Mouse (Mus musculus) gastrocnemius, adult 18-20 months (tissue): ENCODE results near the gene Tbc1d4. TPM values are rescaled to one million over a fixed set of nuclear protein-coding genes. Genes with fewer than 3 reads are reported as not detected.

Source experiments
- DNase-seq: peaks from one replicate; pipeline ENCODE4 v3.0.0; 2021; ENCODE audit warnings: low spot score
- total RNA-seq, 2 experiments: library from RNA; stranded (reverse); gene quantifications; 2 replicates each; pipeline ENCODE4 v1.2.3; 2021

Tbc1d4 gene
- total RNA-seq, 2 experiments from 2014 or later = 39.6 to 46.6 TPM

GRCm38 (mm10) chr14:101430536-101430935 lies 178.5 kb downstream of the Tbc1d4 start:
- no peak for DNase-seq

GRCm38 (mm10) chr14:101428805-101429516 lies 180.0 kb downstream of the Tbc1d4 start:
- DNase-seq = peak; percentile 7

- no peak for DNase-seq
Observed at GRCm38 (mm10) chr14:101417679-101418078, 191.3 kb downstream of the Tbc1d4 start.

Other genes with a start within 250 kb of the Tbc1d4 start
- gene Commd6, start 31.5 kb upstream of the Tbc1d4 start, total RNA-seq = 10 to 100 TPM; 12.5 to 16.7 TPM
- gene Uchl3, start 44.8 kb upstream of the Tbc1d4 start, total RNA-seq = 10 to 100 TPM; 29.8 to 30.0 TPM
- not detected for gene Gm9922, start 120.6 kb upstream of the Tbc1d4 start, total RNA-seq
- 10 to 100 TPM; 60.0 to 72.5 TPM for gene Lmo7, start 120.8 kb upstream of the Tbc1d4 start, total RNA-seq